Mouse (Mus musculus): ENCODE measurements at regions not wholly inside any gene's neighbourhood (a gene's known extent, or its start where the extent isn't known, plus 50 kb on each side); places are given as distances from the start of the nearest gene placed in this dataset.

- TF ChIP-seq POLR2A (IDR thresholded peaks at IDR 0.05; ENCODE audit: borderline replicate concordance, control insufficient read depth, low read depth, low read length) (no peak), CTCF (IDR thresholded peaks at IDR 0.05; ENCODE audit: control insufficient read depth, insufficient read depth, low read length) (no peak)
Measured at GRCm38 (mm10) chr4:153207578-153208102, 275.0 kb downstream of the Ajap1 start.
